Mouse (Mus musculus) liver, adult 2 months (tissue): ENCODE measurements around the gene Lgi2.

Source experiments
- CTCF ChIP-seq: fragments of 200-500 bp; IDR thresholded peaks from 2 replicates; pipeline ENCODE4 v1.5.1; 2011; ENCODE audit warnings: low read depth, low read length, control low read depth
- POLR2A ChIP-seq: fragments of 200-500 bp; IDR thresholded peaks from 2 replicates; pipeline ENCODE4 v1.6.1; 2011; ENCODE audit warnings: low read length, control low read depth; ENCODE audit not compliant: insufficient read depth; ENCODE audit errors: extremely low read depth

DNA sequence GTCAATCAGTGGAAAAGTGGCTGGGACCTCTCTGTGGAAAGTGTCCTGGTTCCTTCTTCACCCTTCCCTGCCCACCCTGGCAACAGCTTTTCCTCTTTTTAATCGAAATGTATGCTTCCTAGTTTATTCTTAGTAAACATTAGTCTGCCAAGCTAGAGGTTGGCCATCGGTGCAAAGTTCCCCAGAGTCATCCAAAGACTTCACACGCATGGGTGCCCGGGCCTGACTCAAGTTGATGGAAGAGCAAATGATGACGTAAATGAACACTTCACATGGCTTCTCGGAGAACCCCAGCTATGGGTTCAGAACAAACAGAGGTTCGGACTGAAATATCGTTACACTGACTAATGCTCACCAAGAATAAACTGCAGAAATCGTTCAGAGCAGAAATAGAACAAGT lies 24.4 kb upstream of the Lgi2 start:
- no peak for TF ChIP-seq CTCF
- no peak for TF ChIP-seq POLR2A
